Mouse (Mus musculus) heart, embryonic 10.5 days (tissue): ENCODE results near the gene Golt1a. TPM values are rescaled to one million over a fixed set of nuclear protein-coding genes. Genes with fewer than 3 reads are reported as not detected.
A peak's percentile ranks its signal among the peaks of the same experiment; 100 is the strongest.

Experiments
- DNase-seq: peaks from one replicate; pipeline ENCODE4 v3.0.0-alpha.2; 2017; ENCODE audit warnings: low spot score
- H3K27ac ChIP-seq: fragments of 300-500 bp; sonication (generic); 2 replicates; pipeline ENCODE4 v1.5.1; 2016; ENCODE audit warnings: mild to moderate bottlenecking
- H3K27me3 ChIP-seq: fragments of 300-500 bp; sonication (generic); 2 replicates; pipeline ENCODE4 v1.6.1; 2016; ENCODE audit warnings: mild to moderate bottlenecking; ENCODE audit not compliant: poor library complexity, insufficient read depth, severe bottlenecking
- H3K36me3 ChIP-seq: fragments of 300-500 bp; sonication (generic); 2 replicates; pipeline ENCODE4 v1.6.1; 2016; ENCODE audit warnings: mild to moderate bottlenecking, moderate library complexity
- H3K4me1 ChIP-seq: fragments of 300-500 bp; sonication (generic); 2 replicates; pipeline ENCODE4 v1.6.1; 2016; ENCODE audit warnings: mild to moderate bottlenecking
- H3K4me3 ChIP-seq: fragments of 300-500 bp; sonication (generic); 2 replicates; pipeline ENCODE4 v1.5.1; 2016; ENCODE audit warnings: mild to moderate bottlenecking, moderate library complexity
- H3K9me3 ChIP-seq: fragments of 300-500 bp; sonication (generic); 2 replicates; pipeline ENCODE4 v1.6.1; 2016; ENCODE audit warnings: mild to moderate bottlenecking, moderate library complexity
- WGBS: fragments of 180-500 bp; shearing (Covaris S2); methylation state at CpG from one replicate; pipeline ENCODE4 v1.1.7; 2016; 5-methylcytosine and 5-hydroxymethylcytosine counted together
- polyA plus RNA-seq: library from polyadenylated mRNA; unstranded; fragments of >200 nt; fragmentation: Nextera tagmentation; extraction: Ambion mirVana; gene quantifications from 2 replicates; pipeline ENCODE4 v1.2.1, GENCODE M21; 2016

Golt1a gene
- polyA plus RNA-seq, 1 experiment from 2014 or later: 1.7 TPM

GRCm38 (mm10) chr1:133311240-133311639 is 1.6 kb downstream of the Golt1a start:
- peaks cover 24% of the 10 kb centered on the region for H3K4me1 ChIP-seq
- H3K27me3 ChIP-seq: peaks cover 19% of the 10 kb centered on the region; the same call in 1 of the 2 replicates
- 52% methylated on average over 4 of the region's 4 CpGs for WGBS

GRCm38 (mm10) chr1:133311946-133312345 is 2.3 kb downstream of the Golt1a start:
- Histone ChIP-seq H3K4me3 (no peak overlapping the region), H3K4me1 (peaks cover 21% of the 10 kb centered on the region), H3K36me3 (no peaks in the 10 kb centered on the region), H3K27ac (no peak overlapping the region), H3K27me3 (peaks cover 19% of the 10 kb centered on the region; the same call in 1 of the 2 replicates), H3K9me3 (no peaks in the 10 kb centered on the region)
- no peak for DNase-seq
- WGBS: 8% methylated on average over 10 of the region's 10 CpGs

More at GRCm38 (mm10) chr1:133311240-133311639, 1.6 kb downstream of the Golt1a start:
- no peak for DNase-seq
- no peak overlapping the region for H3K27ac ChIP-seq
- H3K9me3 ChIP-seq: no peaks in the 10 kb centered on the region
- no peak overlapping the region for H3K4me3 ChIP-seq
- H3K36me3 ChIP-seq: no peaks in the 10 kb centered on the region

GRCm38 (mm10) chr1:133314364-133314763 is 4.8 kb downstream of the Golt1a start:
- Histone ChIP-seq H3K36me3 (no peaks in the 10 kb centered on the region), H3K4me1 (peaks cover 18% of the 10 kb centered on the region), H3K9me3 (no peaks in the 10 kb centered on the region), H3K27ac (no peak overlapping the region), H3K4me3 (no peak overlapping the region), H3K27me3 (peaks cover 19% of the 10 kb centered on the region; the same call in 1 of the 2 replicates)
- WGBS: 22% methylated on average over 8 of the region's 8 CpGs
- DNase-seq: no peak

GRCm38 (mm10) chr1:133315775-133316174 is 6.2 kb downstream of the Golt1a start:
- Histone ChIP-seq H3K36me3 (no peaks in the 10 kb centered on the region), H3K27me3 (peaks cover 17% of the 10 kb centered on the region; the same call in 1 of the 2 replicates), H3K4me3 (no peak overlapping the region), H3K27ac (no peak overlapping the region), H3K4me1 (peaks cover 18% of the 10 kb centered on the region), H3K9me3 (no peaks in the 10 kb centered on the region)
- WGBS: 71% methylated on average over 6 of the region's 6 CpGs
- no peak for DNase-seq

GRCm38 (mm10) chr1:133316577-133316976 is 7.0 kb downstream of the Golt1a start:
- no peaks in the 10 kb centered on the region for H3K36me3 ChIP-seq
- no peak overlapping the region for H3K27ac ChIP-seq
- WGBS: 74% methylated on average over 4 of the region's 4 CpGs

GRCm38 (mm10) chr1:133317149-133317548 is 7.5 kb downstream of the Golt1a start:
- H3K27me3 ChIP-seq: peaks cover 13% of the 10 kb centered on the region; the same call in 1 of the 2 replicates
- WGBS: 88% methylated on average over 1 of the region's 1 CpGs
- no peak overlapping the region for H3K27ac ChIP-seq
- H3K4me3 ChIP-seq: no peak overlapping the region
- peaks cover 8% of the 10 kb centered on the region for H3K4me1 ChIP-seq
- H3K36me3 ChIP-seq: no peaks in the 10 kb centered on the region
- DNase-seq: no peak
- H3K9me3 ChIP-seq: no peaks in the 10 kb centered on the region

More at GRCm38 (mm10) chr1:133316577-133316976, 7.0 kb downstream of the Golt1a start:
- no peaks in the 10 kb centered on the region for H3K9me3 ChIP-seq
- no peak overlapping the region for H3K4me3 ChIP-seq
- no peak for DNase-seq
- peaks cover 13% of the 10 kb centered on the region for H3K4me1 ChIP-seq
- H3K27me3 ChIP-seq: peaks cover 17% of the 10 kb centered on the region; the same call in 1 of the 2 replicates

- H3K4me1 ChIP-seq: 0 out of 2 replicates have a peak, but pooled peaks cover 5% of the 10 kb centered on the region
- WGBS: 83% methylated on average over 13 of the region's 13 CpGs
- DNase-seq: no peak
- H3K9me3 ChIP-seq: no peaks in the 10 kb centered on the region
- H3K27me3 ChIP-seq: peaks cover 5% of the 10 kb centered on the region
- H3K4me3 ChIP-seq: no peak within 1 kb of the TSS
- H3K27ac ChIP-seq: no peak within 1 kb of the TSS
- no peaks in the 10 kb centered on the region for H3K36me3 ChIP-seq
Observed at GRCm38 (mm10) chr1:133321267-133321925, 11.8 kb downstream of the Golt1a start, which contains the start of gene Kiss1. Gene Kiss1, plus strand, starts transcription at chr1:133321875.

GRCm38 (mm10) chr1:133323333-133323732 is 13.7 kb downstream of the Golt1a start:
- DNase-seq: no peak
- H3K9me3 ChIP-seq: no peaks in the 10 kb centered on the region
- H3K4me3 ChIP-seq: no peak overlapping the region
- H3K27ac ChIP-seq: no peak overlapping the region
- 33% methylated on average over 5 of the region's 5 CpGs for WGBS
- H3K27me3 ChIP-seq: peaks cover 23% of the 10 kb centered on the region
- H3K36me3 ChIP-seq: no peaks in the 10 kb centered on the region
- 0 out of 2 replicates have a peak, but pooled peaks cover 5% of the 10 kb centered on the region for H3K4me1 ChIP-seq

GRCm38 (mm10) chr1:133325951-133326350 is 16.4 kb downstream of the Golt1a start:
- no peaks in the 10 kb centered on the region for H3K36me3 ChIP-seq
- peaks cover 13% of the 10 kb centered on the region for H3K4me1 ChIP-seq
- H3K27ac ChIP-seq: no peak overlapping the region
- no peak overlapping the region for H3K4me3 ChIP-seq
- no peaks in the 10 kb centered on the region for H3K9me3 ChIP-seq
- DNase-seq: no peak
- peaks cover 46% of the 10 kb centered on the region for H3K27me3 ChIP-seq
- 77% methylated on average over 8 of the region's 8 CpGs for WGBS

- Histone ChIP-seq H3K27ac (no peak overlapping the region), H3K4me1 (peaks cover 13% of the 10 kb centered on the region), H3K27me3 (peaks cover 52% of the 10 kb centered on the region), H3K4me3 (no peak overlapping the region), H3K36me3 (no peaks in the 10 kb centered on the region), H3K9me3 (no peaks in the 10 kb centered on the region)
- no peak for DNase-seq
- 50% methylated on average over 5 of the region's 5 CpGs for WGBS
Observed at GRCm38 (mm10) chr1:133327094-133327493, 17.5 kb downstream of the Golt1a start.

- H3K4me3 ChIP-seq: no peak overlapping the region
- H3K4me1 ChIP-seq: peaks cover 9% of the 10 kb centered on the region
- no peak overlapping the region for H3K27ac ChIP-seq
- WGBS: 65% methylated on average over 6 of the region's 6 CpGs
- no peak for DNase-seq
- H3K36me3 ChIP-seq: no peaks in the 10 kb centered on the region
- no peaks in the 10 kb centered on the region for H3K9me3 ChIP-seq
- peaks cover 64% of the 10 kb centered on the region for H3K27me3 ChIP-seq
Observed at GRCm38 (mm10) chr1:133328299-133328795, 18.7 kb downstream of the Golt1a start.

- DNase-seq: no peak
- 0 out of 2 replicates have a peak overlapping the region, but pooled peaks have one; percentile 53 for H3K27ac ChIP-seq
- H3K27me3 ChIP-seq: peaks cover 64% of the 10 kb centered on the region
- 7% methylated on average over 34 of the region's 34 CpGs for WGBS
- H3K4me3 ChIP-seq: peak overlapping the region; percentile 55
- no peaks in the 10 kb centered on the region for H3K36me3 ChIP-seq
- peaks cover 8% of the 10 kb centered on the region for H3K4me1 ChIP-seq
- no peaks in the 10 kb centered on the region for H3K9me3 ChIP-seq
Observed at GRCm38 (mm10) chr1:133328896-133329637, 19.5 kb downstream of the Golt1a start.

GRCm38 (mm10) chr1:133329638-133329964 is 20.0 kb downstream of the Golt1a start:
- H3K4me1 ChIP-seq: peaks cover 8% of the 10 kb centered on the region
- H3K27ac ChIP-seq: 0 out of 2 replicates have a peak overlapping the region, but pooled peaks have one; percentile 53
- peak overlapping the region; percentile 55 for H3K4me3 ChIP-seq
- WGBS: 28% methylated on average over 7 of the region's 7 CpGs
- H3K27me3 ChIP-seq: peaks cover 64% of the 10 kb centered on the region
- no peak for DNase-seq
- H3K9me3 ChIP-seq: no peaks in the 10 kb centered on the region
- no peaks in the 10 kb centered on the region for H3K36me3 ChIP-seq
